In genomic region chr8:95099009-95099408, GRCm38 (mm10) we compare ENCODE assay signal across 9 mouse cellular contexts. TPM values are rescaled to one million over a fixed set of nuclear protein-coding genes. Genes with fewer than 3 reads are reported as not detected.
DNase-seq lines count a peak whose midpoint lies in the region; ATAC-seq and TF ChIP-seq lines count a peak whose summit lies in the region.
"Had no signal": no experiment of that assay in that cellular context is flagged by ENCODE, and none has a peak within 500 bp of the region (broad histone marks: within the 10 kb centered on the region; RNA-seq: fewer than 3 reads in every experiment).

No protein-coding gene starts in this region.

- ATAC-seq in neural tube, embryonic 11.5 days (ENCODE audit: insufficient read depth, low FRiP score, low TSS enrichment): no peak
- peak; percentile 68 for ATAC-seq in stomach, postnatal 0 days (ENCODE audit: low FRiP score, low TSS enrichment)

- no peak overlapping the region for H3K9ac ChIP-seq in liver, adult 2 months (ENCODE audit: low read depth, low read length)
- no peak overlapping the region for H3K9ac ChIP-seq in neural tube, embryonic 11.5 days (ENCODE audit: low read length)
- H3K9ac ChIP-seq in stomach, postnatal 0 days (ENCODE audit: low read length): no peak overlapping the region

- H3K4me1 ChIP-seq in liver, adult 2 months (ENCODE audit: control insufficient read depth, insufficient read depth, low read length): no peaks in the 10 kb centered on the region
- no peaks in the 10 kb centered on the region for H3K4me1 ChIP-seq in neural tube, embryonic 11.5 days (ENCODE audit: control insufficient read depth, insufficient read depth, low read length)
- no peaks in the 10 kb centered on the region for H3K4me1 ChIP-seq in stomach, postnatal 0 days (replicated peaks; ENCODE audit: control insufficient read depth, insufficient read depth)

- H3K27me3 ChIP-seq in liver, adult 2 months (ENCODE audit: control insufficient read depth, insufficient read depth, low read length): no peaks in the 10 kb centered on the region
- no peaks in the 10 kb centered on the region for H3K27me3 ChIP-seq in neural tube, embryonic 11.5 days (ENCODE audit: control insufficient read depth, insufficient read depth, low read length)
- H3K27me3 ChIP-seq in stomach, postnatal 0 days (ENCODE audit: control insufficient read depth, insufficient read depth, low read length): no peaks in the 10 kb centered on the region

- H3K79me2 ChIP-seq in liver, adult 2 months (ENCODE audit: control insufficient read depth, insufficient read depth, low read length): no peaks in the 10 kb centered on the region

- intact Hi-C loops in gastrocnemius, postnatal 14 days (cut with DNase I; ENCODE audit: low total_unique reads): loop anchor here (10.0 kb wide), 1 partner anchor 154 kb away; no protein-coding TSS in a partner anchor

- WGBS in liver, adult 2 months: 34% methylated on average over 5 of the region's 5 CpGs
- 28% methylated on average over 5 of the region's 5 CpGs for WGBS in neural tube, embryonic 11.5 days
- 26% methylated on average over 5 of the region's 5 CpGs for WGBS in stomach, postnatal 0 days

- H3K27ac ChIP-seq in liver, adult 2 months (replicated peaks; ENCODE audit: insufficient read depth, low read depth, low read length): no peak overlapping the region
- H3K27ac ChIP-seq in neural tube, embryonic 11.5 days (ENCODE audit: low read depth, low read length): no peak overlapping the region
- H3K27ac ChIP-seq in stomach, postnatal 0 days (replicated peaks): no peak overlapping the region

- H3K9me3 ChIP-seq in neural tube, embryonic 11.5 days (ENCODE audit: control insufficient read depth, low read length): no peaks in the 10 kb centered on the region
- H3K9me3 ChIP-seq in stomach, postnatal 0 days (ENCODE audit: control insufficient read depth, low read length): no peaks in the 10 kb centered on the region

- TF ChIP-seq POLR2A in liver, adult 2 months (IDR thresholded peaks at IDR 0.05; ENCODE audit: extremely low read depth, insufficient read depth, low read length): no peak

- TF ChIP-seq CTCF in liver, adult 2 months (IDR thresholded peaks at IDR 0.05; ENCODE audit: low read depth, low read length): peak; percentile 99
- peak; percentile 97 for TF ChIP-seq CTCF in stomach, postnatal 0 days (IDR thresholded peaks at IDR 0.05; ENCODE audit: low read depth)

- no peak overlapping the region for H3K4me3 ChIP-seq in liver, adult 2 months (ENCODE audit: insufficient read depth, low read depth, low read length)
- no peak overlapping the region for H3K4me3 ChIP-seq in neural tube, embryonic 11.5 days (ENCODE audit: low read depth, low read length)
- H3K4me3 ChIP-seq in stomach, postnatal 0 days (ENCODE audit: low read depth, low read length): no peak overlapping the region
- H3K4me3 ChIP-seq: myocyte had no signal

- DNase-seq in spleen, adult 18-20 months: peak; percentile 34 to 62
- no peak for DNase-seq in spleen, adult 12 weeks (ENCODE audit: low spot score)
- DNase-seq in cerebellum, postnatal 4 days (ENCODE audit: low spot score in 2 of 2): peak; percentile 61 to 79
- peak; percentile 74 for DNase-seq in gastrocnemius, postnatal 14 days
- DNase-seq in kidney, adult 18-20 months: peak; percentile 84
- DNase-seq in liver, adult 2 months (ENCODE audit: extremely low read depth, low read depth, low spot score): no peak
- DNase-seq in neural tube, embryonic 11.5 days (ENCODE audit: low spot score): peak; percentile 71
- DNase-seq in stomach, postnatal 0 days (ENCODE audit: low spot score): peak; percentile 77

- H3K36me3 ChIP-seq in liver, adult 2 months (ENCODE audit: control insufficient read depth, insufficient read depth, low read length): peaks cover 7% of the 10 kb centered on the region; the same call in 1 of the 2 replicates
- peaks cover 11% of the 10 kb centered on the region; the same call in 1 of the 2 replicates for H3K36me3 ChIP-seq in neural tube, embryonic 11.5 days (ENCODE audit: control insufficient read depth, insufficient read depth, low read length)
- peaks cover 19% of the 10 kb centered on the region for H3K36me3 ChIP-seq in stomach, postnatal 0 days (ENCODE audit: control insufficient read depth, insufficient read depth, low read length)

- no peak for TF ChIP-seq EP300 in stomach, postnatal 0 days (optimal IDR thresholded peaks at IDR 0.05)

- H3K4me2 ChIP-seq in neural tube, embryonic 11.5 days (ENCODE audit: low read depth): no peak overlapping the region
- H3K4me2 ChIP-seq in stomach, postnatal 0 days (replicated peaks; ENCODE audit: low read depth): no peak overlapping the region

RNA-seq across cellular contexts. Expression of gene Katnb1, which starts 18.0 kb away (rescaled TPM):
- 1 to 10 TPM; 5.4 to 7.5 TPM for total RNA-seq in gastrocnemius, postnatal 14 days (2021)
- 1.2 and 1.3 TPM in 2 replicates for total RNA-seq in liver, adult 2 months (2014; rRNA removed)
- 2.5 and 3.2 TPM in 2 replicates for polyA plus RNA-seq in liver, adult 2 months (2012; rRNA removed)
- polyA plus RNA-seq in neural tube, embryonic 11.5 days (2014; fragmentation: Nextera tagmentation; extraction: Ambion mirVana): 29.2 and 32.5 TPM in 2 replicates
- 11.6 and 12.4 TPM in 2 replicates for polyA plus RNA-seq in stomach, postnatal 0 days (2015; fragmentation: Nextera tagmentation; extraction: Ambion mirVana)

RNA-seq across cellular contexts. Expression of gene Drc7, which starts 44.1 kb away (rescaled TPM):
- not detected for total RNA-seq in gastrocnemius, postnatal 14 days (2021)
- not detected in 2 replicates for total RNA-seq in liver, adult 2 months (2014; rRNA removed)
- not detected in 2 replicates for polyA plus RNA-seq in liver, adult 2 months (2012; rRNA removed)
- not detected in 2 replicates for polyA plus RNA-seq in neural tube, embryonic 11.5 days (2014; fragmentation: Nextera tagmentation; extraction: Ambion mirVana)
- 0.04 TPM in 1 of 2 replicates, not detected in the other for polyA plus RNA-seq in stomach, postnatal 0 days (2015; fragmentation: Nextera tagmentation; extraction: Ambion mirVana)

Comparison
In these comparisons a context has a peak if more than half of its experiments do, and no peak if none do; other contexts are left out.
1. DNase-seq: peak in spleen, adult 18-20 months (2 of 2), cerebellum, postnatal 4 days (2 of 2), gastrocnemius, postnatal 14 days (single experiment), kidney, adult 18-20 months (single experiment), neural tube, embryonic 11.5 days (single experiment) and stomach, postnatal 0 days (single experiment); none in spleen, adult 12 weeks (single experiment) and liver, adult 2 months (single experiment).